Mouse (Mus musculus): ENCODE measurements at regions not wholly inside any gene's neighbourhood (a gene's known extent, or its start where the extent isn't known, plus 50 kb on each side); places are given as distances from the start of the nearest gene placed in this dataset.
A peak's percentile ranks its signal among the peaks of the same experiment; 100 is the strongest.

DNA sequence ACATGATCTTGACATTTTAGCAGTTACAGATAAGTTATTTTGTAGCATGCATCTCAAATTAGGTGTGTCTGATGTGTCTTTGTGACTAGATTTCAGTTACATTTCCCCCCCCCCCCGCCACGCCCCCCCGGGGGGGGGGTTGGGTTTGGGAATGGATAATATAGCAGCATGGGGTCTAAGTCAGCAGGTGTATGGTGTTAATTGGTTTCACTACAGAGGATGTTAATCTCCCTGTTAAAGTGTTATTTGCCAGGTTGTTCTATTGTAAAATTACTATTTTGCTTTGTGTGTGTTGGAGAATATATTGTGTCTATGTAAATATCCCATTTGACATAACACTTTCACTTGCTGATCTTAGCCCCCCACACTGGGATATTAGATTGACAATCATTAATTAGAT lies 319.2 kb downstream of the Lmo7 start:
- H3K4me2 ChIP-seq (ENCODE audit: low read depth, low read length): no peak overlapping the region
- H3K4me1 ChIP-seq (ENCODE audit: control insufficient read depth, insufficient read depth, low read length): no peaks in the 10 kb centered on the region
- H3K9me3 ChIP-seq (replicated peaks; ENCODE audit: control insufficient read depth, low read length): no peaks in the 10 kb centered on the region
- 5% methylated on average over 2 of the region's 3 CpGs for WGBS
- no peak overlapping the region for H3K4me3 ChIP-seq (ENCODE audit: low read depth, low read length)
- H3K27me3 ChIP-seq (ENCODE audit: control insufficient read depth, insufficient read depth, low read length): no peaks in the 10 kb centered on the region
- DNase-seq (ENCODE audit: low spot score): no peak
- H3K27ac ChIP-seq (replicated peaks; ENCODE audit: low read depth, low read length): no peak overlapping the region
- no peak for ATAC-seq (replicated peaks; ENCODE audit: insufficient number of reproducible peaks, low FRiP score, low TSS enrichment, low read depth)
- no peaks in the 10 kb centered on the region for H3K36me3 ChIP-seq (replicated peaks; ENCODE audit: control insufficient read depth, insufficient read depth, low read depth, low read length)
- H3K9ac ChIP-seq (replicated peaks; ENCODE audit: low read length): no peak overlapping the region

- Histone ChIP-seq H3K27ac (replicated peaks; ENCODE audit: low read depth, low read length) (no peak overlapping the region), H3K9ac (replicated peaks; ENCODE audit: low read length) (no peak overlapping the region), H3K4me3 (ENCODE audit: low read depth, low read length) (no peak overlapping the region), H3K9me3 (replicated peaks; ENCODE audit: control insufficient read depth, low read length) (no peaks in the 10 kb centered on the region), H3K27me3 (ENCODE audit: control insufficient read depth, insufficient read depth, low read length) (no peaks in the 10 kb centered on the region), H3K4me1 (ENCODE audit: control insufficient read depth, insufficient read depth, low read length) (no peaks in the 10 kb centered on the region), H3K4me2 (ENCODE audit: low read depth, low read length) (no peak overlapping the region), H3K36me3 (replicated peaks; ENCODE audit: control insufficient read depth, insufficient read depth, low read depth, low read length) (no peaks in the 10 kb centered on the region)
- DNase-seq (ENCODE audit: low spot score) (no peak), ATAC-seq (replicated peaks; ENCODE audit: insufficient number of reproducible peaks, low FRiP score, low TSS enrichment, low read depth) (no peak)
- 37% methylated on average over 2 of the region's 3 CpGs for WGBS
Measured at GRCm38 (mm10) chr14:102048485-102048884, 318.7 kb downstream of the Lmo7 start.

GRCm38 (mm10) chr14:102038145-102038544 lies 308.4 kb downstream of the Lmo7 start:
- H3K27me3 ChIP-seq (ENCODE audit: control insufficient read depth, insufficient read depth, low read length): no peaks in the 10 kb centered on the region
- no peaks in the 10 kb centered on the region for H3K36me3 ChIP-seq (replicated peaks; ENCODE audit: control insufficient read depth, insufficient read depth, low read depth, low read length)
- H3K4me1 ChIP-seq (ENCODE audit: control insufficient read depth, insufficient read depth, low read length): no peaks in the 10 kb centered on the region
- WGBS: 90% methylated on average over 2 of the region's 2 CpGs
- no peaks in the 10 kb centered on the region for H3K9me3 ChIP-seq (replicated peaks; ENCODE audit: control insufficient read depth, low read length)
- no peak overlapping the region for H3K27ac ChIP-seq (replicated peaks; ENCODE audit: low read depth, low read length)
- DNase-seq (ENCODE audit: low spot score): no peak
- H3K9ac ChIP-seq (replicated peaks; ENCODE audit: low read length): no peak overlapping the region
- no peak overlapping the region for H3K4me3 ChIP-seq (ENCODE audit: low read depth, low read length)
- no peak overlapping the region for H3K4me2 ChIP-seq (ENCODE audit: low read depth, low read length)
- ATAC-seq (replicated peaks; ENCODE audit: insufficient number of reproducible peaks, low FRiP score, low TSS enrichment, low read depth): no peak

GRCm38 (mm10) chr14:102037487-102037886 lies 307.7 kb downstream of the Lmo7 start:
- Histone ChIP-seq H3K36me3 (replicated peaks; ENCODE audit: control insufficient read depth, insufficient read depth, low read depth, low read length) (no peaks in the 10 kb centered on the region), H3K9ac (replicated peaks; ENCODE audit: low read length) (no peak overlapping the region), H3K27ac (replicated peaks; ENCODE audit: low read depth, low read length) (no peak overlapping the region), H3K9me3 (replicated peaks; ENCODE audit: control insufficient read depth, low read length) (no peaks in the 10 kb centered on the region), H3K4me2 (ENCODE audit: low read depth, low read length) (no peak overlapping the region), H3K4me3 (ENCODE audit: low read depth, low read length) (no peak overlapping the region), H3K27me3 (ENCODE audit: control insufficient read depth, insufficient read depth, low read length) (no peaks in the 10 kb centered on the region), H3K4me1 (ENCODE audit: control insufficient read depth, insufficient read depth, low read length) (no peaks in the 10 kb centered on the region)
- 86% methylated on average over 5 of the region's 5 CpGs for WGBS
- no peak for DNase-seq (ENCODE audit: low spot score)
- no peak for ATAC-seq (replicated peaks; ENCODE audit: insufficient number of reproducible peaks, low FRiP score, low TSS enrichment, low read depth)

DNA sequence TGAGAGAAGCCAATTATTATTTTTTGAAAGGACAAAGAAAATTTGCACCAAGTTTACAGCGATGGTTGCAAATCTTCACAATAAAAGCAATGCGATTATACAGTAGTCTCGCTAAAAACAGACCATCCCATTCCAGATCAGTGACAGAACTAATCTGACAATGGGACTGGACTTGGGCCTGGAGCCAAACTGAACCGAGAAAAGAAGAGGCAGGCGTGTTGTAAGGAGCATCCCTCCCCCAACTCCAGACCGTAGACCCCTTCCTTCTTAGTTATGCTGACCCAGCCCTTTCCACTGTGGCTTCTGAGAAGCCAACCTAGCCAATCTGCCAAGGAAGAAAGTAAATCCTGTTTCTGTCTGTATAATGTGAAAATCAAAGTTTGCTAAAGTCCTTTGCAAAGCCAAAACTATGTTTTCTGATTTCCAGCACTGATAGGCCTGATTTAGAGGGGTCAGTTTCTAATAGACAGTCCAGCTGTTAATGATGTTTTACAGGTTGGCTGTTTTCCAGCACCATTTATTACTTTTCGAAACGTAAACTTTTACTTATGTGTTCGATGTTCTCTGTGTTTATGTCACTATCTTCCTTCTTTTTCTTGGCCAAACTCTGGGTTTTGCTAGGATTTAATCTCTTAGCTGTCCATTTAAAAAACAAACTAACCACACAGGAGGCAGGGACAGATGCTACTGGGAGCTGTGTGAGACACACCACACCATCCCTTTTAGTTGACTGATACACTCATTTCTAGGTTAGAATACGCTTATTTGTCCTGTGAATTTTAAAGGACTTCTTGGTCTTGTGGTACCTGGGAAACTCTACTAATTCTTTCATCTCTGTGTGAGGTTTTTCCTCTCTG lies 301.5 kb downstream of the Lmo7 start:
- no peak for DNase-seq (ENCODE audit: low spot score)
- H3K4me1 ChIP-seq (ENCODE audit: control insufficient read depth, insufficient read depth, low read length): no peaks in the 10 kb centered on the region
- no peak for ATAC-seq (replicated peaks; ENCODE audit: insufficient number of reproducible peaks, low FRiP score, low TSS enrichment, low read depth)
- no peak overlapping the region for H3K4me2 ChIP-seq (ENCODE audit: low read depth, low read length)
- H3K4me3 ChIP-seq (ENCODE audit: low read depth, low read length): no peak overlapping the region
- no peaks in the 10 kb centered on the region for H3K27me3 ChIP-seq (ENCODE audit: control insufficient read depth, insufficient read depth, low read length)
- H3K27ac ChIP-seq (replicated peaks; ENCODE audit: low read depth, low read length): no peak overlapping the region
- no peaks in the 10 kb centered on the region for H3K9me3 ChIP-seq (replicated peaks; ENCODE audit: control insufficient read depth, low read length)
- 83% methylated on average over 10 of the region's 10 CpGs for WGBS
- H3K36me3 ChIP-seq (replicated peaks; ENCODE audit: control insufficient read depth, insufficient read depth, low read depth, low read length): no peaks in the 10 kb centered on the region
- no peak overlapping the region for H3K9ac ChIP-seq (replicated peaks; ENCODE audit: low read length)

GRCm38 (mm10) chr14:102024646-102025045 lies 294.9 kb downstream of the Lmo7 start:
- Histone ChIP-seq H3K27ac (replicated peaks; ENCODE audit: low read depth, low read length) (no peak overlapping the region), H3K36me3 (replicated peaks; ENCODE audit: control insufficient read depth, insufficient read depth, low read depth, low read length) (no peaks in the 10 kb centered on the region), H3K4me2 (ENCODE audit: low read depth, low read length) (no peak overlapping the region), H3K4me1 (ENCODE audit: control insufficient read depth, insufficient read depth, low read length) (no peaks in the 10 kb centered on the region), H3K9me3 (replicated peaks; ENCODE audit: control insufficient read depth, low read length) (no peaks in the 10 kb centered on the region), H3K9ac (replicated peaks; ENCODE audit: low read length) (no peak overlapping the region), H3K27me3 (ENCODE audit: control insufficient read depth, insufficient read depth, low read length) (no peaks in the 10 kb centered on the region), H3K4me3 (ENCODE audit: low read depth, low read length) (no peak overlapping the region)
- DNase-seq (ENCODE audit: low spot score) (peak; percentile 56), ATAC-seq (replicated peaks; ENCODE audit: insufficient number of reproducible peaks, low FRiP score, low TSS enrichment, low read depth) (peak; percentile 34; the same call in 1 of the 2 replicates)
- 41% methylated on average over 3 of the region's 3 CpGs for WGBS

DNA sequence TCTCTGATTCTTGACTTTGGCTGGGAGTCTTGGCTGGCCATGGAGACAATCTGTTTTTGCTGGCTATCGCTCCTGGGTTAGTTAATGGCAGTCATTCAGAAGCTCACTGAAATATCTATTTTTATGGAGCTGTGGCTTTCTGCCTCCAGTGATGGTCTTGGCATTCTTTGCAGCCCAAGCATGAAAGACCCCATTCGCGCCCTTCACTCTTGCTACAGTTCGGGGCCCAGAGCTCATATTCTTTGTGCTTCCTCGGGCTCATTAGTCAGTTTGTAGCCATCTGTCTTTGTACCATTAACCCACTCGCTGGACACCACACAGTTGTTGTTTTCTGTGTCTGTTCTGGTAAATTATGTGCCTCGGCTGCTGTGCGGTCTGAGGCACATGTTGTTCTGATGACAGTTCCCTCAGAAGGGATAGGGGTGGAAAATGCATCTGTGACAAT lies 290.4 kb downstream of the Lmo7 start:
- Histone ChIP-seq H3K9me3 (replicated peaks; ENCODE audit: control insufficient read depth, low read length) (no peaks in the 10 kb centered on the region), H3K4me3 (ENCODE audit: low read depth, low read length) (no peak overlapping the region), H3K27ac (replicated peaks; ENCODE audit: low read depth, low read length) (no peak overlapping the region), H3K36me3 (replicated peaks; ENCODE audit: control insufficient read depth, insufficient read depth, low read depth, low read length) (no peaks in the 10 kb centered on the region), H3K4me2 (ENCODE audit: low read depth, low read length) (no peak overlapping the region), H3K27me3 (ENCODE audit: control insufficient read depth, insufficient read depth, low read length) (no peaks in the 10 kb centered on the region), H3K9ac (replicated peaks; ENCODE audit: low read length) (no peak overlapping the region), H3K4me1 (ENCODE audit: control insufficient read depth, insufficient read depth, low read length) (no peaks in the 10 kb centered on the region)
- no peak for DNase-seq (ENCODE audit: low spot score)
- 88% methylated on average over 8 of the region's 8 CpGs for WGBS
- no peak for ATAC-seq (replicated peaks; ENCODE audit: insufficient number of reproducible peaks, low FRiP score, low TSS enrichment, low read depth)

GRCm38 (mm10) chr14:102019320-102019719 lies 289.6 kb downstream of the Lmo7 start:
- Histone ChIP-seq H3K27me3 (ENCODE audit: control insufficient read depth, insufficient read depth, low read length) (no peaks in the 10 kb centered on the region), H3K9ac (replicated peaks; ENCODE audit: low read length) (no peak overlapping the region), H3K36me3 (replicated peaks; ENCODE audit: control insufficient read depth, insufficient read depth, low read depth, low read length) (no peaks in the 10 kb centered on the region), H3K9me3 (replicated peaks; ENCODE audit: control insufficient read depth, low read length) (no peaks in the 10 kb centered on the region), H3K4me1 (ENCODE audit: control insufficient read depth, insufficient read depth, low read length) (no peaks in the 10 kb centered on the region), H3K4me2 (ENCODE audit: low read depth, low read length) (no peak overlapping the region), H3K4me3 (ENCODE audit: low read depth, low read length) (no peak overlapping the region), H3K27ac (replicated peaks; ENCODE audit: low read depth, low read length) (no peak overlapping the region)
- ATAC-seq (replicated peaks; ENCODE audit: insufficient number of reproducible peaks, low FRiP score, low TSS enrichment, low read depth): no peak
- no peak for DNase-seq (ENCODE audit: low spot score)
- 91% methylated on average over 2 of the region's 2 CpGs for WGBS
